Mouse (Mus musculus): ENCODE measurements around the gene Gsto2.

DNA sequence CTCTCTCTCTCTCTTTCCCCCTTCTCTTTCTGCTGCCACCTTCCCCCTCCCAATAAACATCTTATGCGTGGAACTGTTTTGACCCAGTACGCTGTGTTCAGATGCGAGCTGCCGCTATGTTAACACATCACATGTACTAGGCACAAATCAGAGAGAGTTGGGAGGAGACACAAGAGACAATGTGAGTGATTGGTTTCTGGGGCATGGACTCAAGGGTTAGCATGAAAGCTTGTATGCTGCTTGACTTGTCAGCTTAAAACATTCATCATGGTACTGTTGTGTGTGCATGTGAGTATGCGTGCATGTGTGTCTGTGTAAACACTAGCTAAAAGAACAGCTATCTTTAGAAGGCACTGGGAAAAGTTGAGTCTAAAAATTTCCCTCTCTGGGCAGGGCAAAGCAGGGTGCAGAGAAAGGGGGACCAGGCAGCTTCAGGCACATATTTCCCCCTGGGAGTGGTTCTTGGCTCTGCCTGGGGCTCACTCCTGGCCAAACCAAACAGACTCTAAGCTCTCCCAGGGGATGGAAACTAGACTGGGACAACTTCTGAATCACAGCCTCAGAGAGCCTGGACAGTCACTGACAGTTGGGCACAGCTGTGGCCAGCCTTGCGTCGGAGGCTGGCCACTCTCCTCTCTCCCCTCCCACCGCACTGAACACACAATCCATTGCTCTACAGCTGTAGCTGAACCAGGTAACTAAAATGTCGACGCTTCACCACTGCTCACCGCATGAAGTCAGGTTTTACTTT, 26.4 kb downstream of the Gsto2 start:
- no peak for TF ChIP-seq POLR2A (IDR thresholded peaks at IDR 0.05; ENCODE audit: insufficient read depth, low read depth, low read length)
- no peak for TF ChIP-seq CTCF (IDR thresholded peaks at IDR 0.05)
